Mouse (Mus musculus): Measurements from ENCODE around the gene Ptpre.
A peak's percentile ranks its signal among the peaks of the same experiment; 100 is the strongest.
"Not testable (repeated sequence)": the region's sequence is repeated elsewhere in the genome, so short reads cannot be mapped to it uniquely, and the experiment has no call there.

Gene Ptpre

DNA sequence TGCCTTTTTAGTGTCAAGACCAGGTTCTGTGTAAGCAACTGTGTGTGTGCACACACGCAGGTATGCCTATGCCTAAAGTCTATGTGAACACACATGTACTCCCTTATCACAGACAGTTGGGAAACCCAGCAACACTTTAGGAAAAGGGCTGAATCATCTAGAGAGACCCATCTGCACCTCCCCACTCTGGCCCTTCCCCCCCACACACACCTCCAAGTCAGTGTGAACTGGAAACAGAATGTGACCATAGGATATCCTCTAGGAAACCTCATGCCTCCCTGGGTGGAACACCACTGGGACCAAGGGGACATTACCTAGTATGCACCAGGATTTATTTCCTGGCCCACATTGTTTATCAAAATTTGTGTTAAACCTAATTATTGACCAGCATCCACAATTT lies 112.0 kb downstream of the Ptpre start:
- DNase-seq: no peak

DNA sequence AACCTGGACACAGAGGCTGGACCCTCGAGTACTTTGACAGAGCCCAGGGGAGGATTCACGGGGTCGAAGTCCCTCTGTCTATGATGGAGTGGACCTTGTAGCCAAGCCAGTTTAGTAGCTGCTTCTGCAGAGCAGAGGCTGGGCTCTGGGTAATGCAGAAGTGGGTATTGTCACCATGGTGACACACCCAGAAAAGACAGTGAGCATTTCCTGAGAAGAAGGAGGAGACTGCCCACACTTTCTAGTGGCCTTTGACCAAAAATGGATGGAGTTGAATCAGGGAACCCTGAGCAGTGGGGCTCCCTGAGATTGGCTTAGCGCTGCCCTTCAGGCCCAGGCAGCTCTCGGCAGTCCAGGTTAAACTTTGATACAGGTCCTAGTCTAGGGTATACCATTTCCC lies 112.8 kb downstream of the Ptpre start:
- no peak for DNase-seq

DNA sequence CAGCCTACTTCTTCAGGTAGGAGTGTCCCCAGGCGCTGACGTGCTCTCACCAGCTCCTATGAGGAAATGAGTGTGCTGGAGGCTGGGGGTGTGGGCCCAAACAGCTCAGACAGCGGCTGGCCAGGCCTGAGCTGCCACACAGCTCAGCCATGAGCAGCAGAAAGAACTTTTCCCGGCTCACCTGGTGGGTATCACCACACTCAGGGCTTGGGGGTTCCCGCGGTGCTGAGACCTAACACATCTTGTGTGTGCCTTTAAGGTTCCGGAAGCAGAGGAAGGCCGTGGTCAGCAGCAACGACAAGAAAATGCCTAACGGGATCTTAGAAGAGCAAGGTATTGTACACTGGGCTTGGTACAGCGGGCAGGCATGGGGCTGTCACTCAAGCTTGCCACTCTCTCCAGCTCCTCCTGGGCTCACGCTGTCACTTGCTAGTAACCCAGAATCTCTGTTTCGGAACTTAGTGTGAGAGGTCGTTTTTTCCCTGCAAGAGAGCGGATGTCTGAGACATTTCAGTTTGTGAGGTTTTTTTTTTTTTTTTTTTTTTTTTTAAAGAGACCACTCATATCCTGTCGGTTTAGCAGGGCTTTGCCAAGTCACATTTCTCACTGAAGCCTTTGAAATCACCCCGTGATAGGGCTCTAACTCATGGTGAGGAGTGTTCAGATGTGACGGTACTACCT lies 114.7 kb downstream of the Ptpre start:
- peak; percentile 60 to 74 for DNase-seq

DNA sequence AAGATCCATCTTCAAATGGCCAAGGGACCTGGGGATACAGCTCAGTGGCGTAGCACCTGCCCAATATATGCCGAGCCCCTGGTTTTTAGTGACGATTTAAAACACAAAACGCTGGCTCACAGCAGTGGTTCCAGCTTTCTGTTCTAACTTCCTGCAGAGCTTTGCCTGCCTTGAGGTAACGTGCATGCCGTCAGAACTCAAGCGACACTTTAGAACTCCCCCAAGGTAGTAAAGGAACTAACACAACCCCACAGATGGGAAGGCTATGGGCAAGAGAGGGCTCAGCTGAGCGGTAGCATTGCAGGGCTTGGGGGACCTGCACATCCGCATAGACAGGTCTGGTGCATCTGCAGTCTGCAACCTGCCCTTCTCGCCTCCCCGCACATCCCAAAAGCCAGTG lies 115.5 kb downstream of the Ptpre start:
- DNase-seq: peak; percentile 57 to 70

DNA sequence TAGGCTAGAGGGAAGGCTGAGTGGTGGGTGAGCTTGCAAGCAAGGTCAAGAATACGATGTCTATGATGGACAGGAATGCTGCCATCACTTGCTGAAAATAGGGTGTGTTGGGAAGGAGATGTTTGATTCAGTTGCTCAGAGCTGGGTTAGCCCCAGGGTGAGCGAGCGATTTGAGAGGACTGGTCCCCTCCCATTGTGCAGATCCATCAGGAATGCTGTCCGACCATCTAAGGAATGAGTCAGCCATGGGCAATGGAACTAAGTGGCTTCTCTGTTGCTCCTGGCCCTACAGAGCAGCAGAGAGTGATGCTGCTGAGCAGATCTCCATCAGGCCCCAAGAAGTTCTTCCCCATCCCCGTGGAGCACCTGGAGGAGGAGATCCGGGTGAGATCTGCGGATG lies 116.3 kb downstream of the Ptpre start:
- no peak for DNase-seq

DNA sequence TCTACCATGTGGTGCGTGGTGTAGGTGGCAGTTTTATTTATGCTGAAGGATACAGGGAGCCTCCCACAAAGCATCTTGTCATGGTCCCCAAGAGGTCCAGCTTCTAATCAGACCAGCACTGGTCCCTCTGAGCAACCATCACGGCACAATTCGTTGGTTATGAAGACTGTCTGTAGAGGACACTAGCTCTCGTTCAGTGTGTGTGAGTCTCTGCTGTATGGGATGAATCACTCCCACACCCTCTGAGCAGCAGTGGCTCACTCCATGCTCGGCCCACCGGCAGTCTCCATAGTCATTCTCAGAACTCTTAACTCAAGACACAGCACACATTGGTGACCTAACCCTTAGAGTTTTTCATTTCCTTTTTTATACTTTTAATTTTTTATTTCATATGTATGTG lies 117.0 kb downstream of the Ptpre start:
- DNase-seq: no peak

DNA sequence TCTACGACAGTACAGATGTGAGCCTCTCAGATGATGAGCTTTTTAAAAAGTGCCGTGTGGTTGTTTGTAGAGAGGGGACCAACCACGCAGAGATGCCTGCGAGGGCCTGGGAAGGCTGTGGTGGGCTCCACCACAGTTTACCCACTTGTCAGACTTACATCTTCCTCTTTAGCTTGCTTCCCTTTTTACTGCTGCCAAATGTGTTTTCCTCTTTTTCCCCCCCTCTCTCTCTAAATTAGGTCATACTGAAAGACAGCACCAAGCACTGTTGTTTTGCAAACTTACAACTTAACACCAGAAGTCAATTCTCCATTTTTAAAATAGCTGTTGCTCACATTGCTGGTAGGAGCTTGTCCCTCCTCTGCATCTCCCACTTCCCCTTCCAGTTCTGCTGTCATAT lies 117.8 kb downstream of the Ptpre start:
- no peak for DNase-seq

DNA sequence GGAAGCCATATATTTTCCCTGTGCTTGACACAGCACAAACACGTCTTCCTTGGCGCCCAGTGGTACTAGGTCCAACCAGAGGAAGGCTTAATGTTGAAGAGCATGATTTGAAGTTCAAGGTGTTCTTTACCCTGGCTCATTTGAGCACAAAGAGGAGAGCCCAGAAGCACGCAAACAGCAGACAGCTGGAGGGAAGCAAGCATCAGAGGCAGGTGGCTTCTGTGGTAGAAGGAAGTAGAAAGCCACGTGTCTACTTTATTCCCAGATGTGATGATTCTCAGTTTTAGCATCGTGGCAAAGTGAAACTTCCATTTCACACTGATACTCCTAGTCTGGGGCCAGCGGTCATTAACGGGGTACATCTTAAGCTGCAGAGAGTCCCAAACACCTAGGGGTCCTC lies 120.9 kb downstream of the Ptpre start:
- DNase-seq: peak; percentile 44 to 66

DNA sequence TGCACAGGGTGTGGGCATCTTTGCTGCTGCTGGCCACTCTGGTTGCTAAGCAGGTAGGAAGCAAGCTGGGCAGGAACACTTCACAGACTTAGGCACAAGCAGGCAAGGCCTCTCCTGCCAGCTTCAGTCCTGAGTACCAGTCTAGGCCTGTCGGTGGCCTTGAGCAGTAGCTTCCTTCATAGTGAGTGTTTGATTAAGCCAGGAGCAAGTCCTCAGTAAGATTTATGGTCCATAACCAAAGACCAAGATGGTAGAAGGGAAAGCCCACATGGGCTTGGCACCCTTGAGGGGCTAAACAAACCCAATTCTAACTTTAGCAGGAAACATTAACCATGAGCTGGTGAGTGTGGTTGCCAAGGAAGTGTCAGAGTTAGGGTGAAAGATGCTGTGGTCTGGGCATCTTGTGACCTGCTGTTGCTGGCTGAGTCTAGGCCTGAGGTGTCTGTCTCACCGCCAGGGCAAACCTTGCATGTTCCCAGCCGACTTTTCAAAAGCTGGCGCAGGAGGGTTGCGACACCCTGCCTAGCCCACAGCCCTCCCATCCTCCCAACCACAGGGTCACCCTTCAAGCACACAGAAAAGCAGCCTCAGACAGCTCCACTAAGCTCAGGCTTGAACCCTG lies 122.1 kb downstream of the Ptpre start:
- no peak for DNase-seq

DNA sequence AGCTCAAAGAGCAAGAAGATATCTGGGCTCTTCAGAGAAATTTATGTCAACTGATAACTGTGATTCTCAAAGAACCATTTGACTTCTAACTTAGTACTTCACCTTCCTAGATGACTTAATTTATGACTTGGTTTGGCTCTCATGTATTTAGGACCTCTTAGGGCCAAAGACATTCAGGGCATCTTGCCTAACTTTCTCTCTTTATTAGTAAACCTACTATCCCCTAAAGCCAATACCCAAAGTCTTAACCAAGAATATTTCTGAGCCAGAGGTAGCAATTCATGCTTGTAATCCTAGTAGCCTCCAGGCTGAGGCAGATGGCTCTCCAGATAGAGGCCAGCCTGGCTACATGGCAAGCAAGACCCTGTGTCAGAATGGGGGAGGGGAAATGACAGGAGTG lies 123.0 kb downstream of the Ptpre start:
- DNase-seq: no peak

DNA sequence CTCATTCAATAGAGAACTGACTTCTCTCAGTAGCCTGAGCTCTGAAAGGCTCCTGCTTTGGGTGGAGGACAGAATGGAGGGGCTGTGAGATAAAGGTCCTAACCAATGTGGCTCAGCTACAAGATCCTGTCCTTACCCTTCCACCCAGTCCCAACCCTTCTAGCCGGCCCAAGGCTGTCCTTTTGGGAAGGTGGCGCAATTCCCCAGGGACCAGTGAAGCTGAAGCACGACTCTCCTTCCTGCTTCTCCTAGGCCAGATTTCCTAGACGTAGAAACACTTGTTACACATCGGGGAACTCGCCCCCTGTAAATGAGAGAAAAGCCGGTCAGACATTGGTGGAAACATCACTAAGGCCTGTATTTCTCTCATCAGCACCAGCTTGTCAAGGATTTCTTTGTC lies 126.9 kb downstream of the Ptpre start:
- no peak for DNase-seq

DNA sequence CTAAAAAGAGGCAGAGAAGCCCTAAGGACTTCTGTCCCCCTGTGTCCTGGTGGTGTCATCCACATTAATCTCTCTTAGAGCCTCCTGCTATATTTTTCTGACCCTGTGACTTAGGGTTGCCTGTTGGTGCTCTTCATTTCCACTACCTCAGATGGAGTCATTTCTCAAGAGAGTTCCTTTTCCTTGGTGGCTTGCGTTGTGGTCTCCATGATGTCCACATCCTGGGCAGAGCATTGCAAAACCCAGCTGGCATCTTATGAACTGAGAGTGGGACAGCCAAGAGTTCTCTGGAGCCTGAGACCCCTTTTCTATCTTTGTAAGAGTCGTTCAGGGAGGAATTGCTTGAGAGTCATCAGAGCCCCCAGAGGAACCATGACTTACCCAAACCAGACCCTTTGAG lies 129.0 kb downstream of the Ptpre start:
- DNase-seq: no peak

DNA sequence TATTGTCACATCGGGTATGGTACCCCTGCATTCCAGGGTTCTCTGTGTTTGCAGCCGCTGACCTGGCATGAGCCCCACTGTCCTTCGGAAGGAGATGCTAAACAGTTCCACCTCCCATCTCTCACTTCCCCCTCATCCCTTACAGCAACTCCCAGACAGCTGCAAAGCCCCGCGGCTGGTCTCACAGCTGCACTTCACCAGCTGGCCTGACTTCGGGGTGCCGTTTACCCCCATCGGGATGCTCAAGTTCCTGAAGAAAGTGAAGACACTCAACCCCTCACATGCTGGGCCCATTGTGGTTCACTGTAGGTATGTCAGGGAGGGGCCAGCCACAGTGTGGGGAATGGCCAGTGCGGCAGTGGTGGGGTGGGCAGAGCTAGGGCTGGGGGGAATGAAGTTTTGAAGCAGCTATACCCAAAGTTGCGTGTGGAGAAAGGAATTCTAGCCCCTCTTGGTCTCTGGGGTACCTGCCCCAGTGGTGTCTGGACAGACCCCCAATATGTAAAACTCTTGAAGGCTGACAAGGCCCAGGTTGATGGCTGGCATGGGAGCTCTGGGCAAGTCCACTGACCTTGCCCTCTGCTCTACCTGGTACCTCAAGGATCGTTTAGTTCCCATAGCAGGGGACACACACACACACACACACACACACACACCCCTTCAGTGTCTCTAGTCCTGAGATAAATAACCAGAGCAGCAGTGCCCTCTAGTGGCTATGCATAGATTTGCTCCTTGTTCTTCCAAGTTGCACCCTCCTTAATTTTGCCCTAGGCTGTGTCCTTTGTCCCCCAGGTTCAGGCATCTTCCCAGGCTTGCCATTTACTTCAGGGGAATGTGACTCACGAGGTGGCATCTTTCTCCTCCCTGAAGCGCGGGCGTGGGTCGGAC lies 131.8 kb downstream of the Ptpre start:
- DNase-seq: peak in 1 of 2 experiments; percentile 53

DNA sequence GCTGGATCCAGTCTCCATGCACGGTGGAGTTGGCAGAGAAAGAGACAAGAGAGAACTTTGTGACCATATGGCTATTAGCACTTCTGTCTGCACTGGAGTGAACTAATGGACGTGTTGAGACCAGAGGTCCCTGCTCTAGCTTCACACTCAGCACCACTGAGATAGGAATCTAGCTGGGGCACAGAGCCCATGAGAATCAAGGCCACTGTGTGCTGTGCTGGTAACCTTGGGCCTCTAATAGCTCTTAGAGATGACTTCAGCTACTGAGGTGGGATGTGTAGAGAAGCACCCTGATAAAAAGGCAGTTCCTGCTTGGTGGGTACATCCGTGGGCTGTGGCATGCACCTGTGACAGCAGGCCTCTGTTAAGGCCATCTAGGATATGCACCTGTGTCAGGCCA lies 136.3 kb downstream of the Ptpre start:
- DNase-seq: no peak

DNA sequence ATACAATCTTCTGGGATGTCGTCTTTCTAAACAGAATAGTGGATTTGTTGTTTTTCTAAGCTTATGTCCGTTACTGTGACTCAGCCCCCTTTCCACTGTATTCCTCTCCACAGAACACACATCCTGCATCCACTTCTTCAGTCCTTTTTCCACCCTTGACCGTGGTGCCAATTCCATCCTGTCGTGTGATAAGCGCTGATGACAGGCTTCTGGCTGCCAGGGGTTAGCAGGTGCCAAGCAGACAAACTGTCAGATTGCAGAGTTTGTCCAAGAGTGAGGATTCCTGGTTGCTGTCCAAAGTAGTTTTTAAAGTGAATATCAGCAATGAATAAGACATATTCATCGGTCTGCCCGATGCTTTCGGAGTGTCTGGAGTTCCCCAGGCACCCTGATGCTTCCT lies 139.4 kb downstream of the Ptpre start:
- no peak for DNase-seq

DNA sequence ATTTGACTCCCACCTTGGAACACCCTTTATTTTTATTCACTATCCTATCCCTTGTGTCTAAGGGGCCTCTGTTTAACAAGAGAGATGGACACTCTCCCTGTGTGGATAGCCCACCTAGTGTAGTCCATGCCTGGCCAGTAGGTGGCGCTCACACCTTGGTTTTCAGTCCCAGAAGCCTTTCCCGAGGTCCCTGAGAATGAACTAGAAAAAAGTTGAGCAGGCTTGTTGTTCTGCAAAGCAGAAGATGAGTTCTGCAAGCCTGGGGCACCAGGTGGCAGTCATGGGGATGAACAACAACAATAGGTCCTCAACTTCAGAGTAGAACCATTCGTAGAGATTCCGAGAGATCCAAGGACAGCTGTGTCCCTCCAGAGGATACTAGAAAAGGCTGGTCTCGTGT lies 143.1 kb downstream of the Ptpre start:
- DNase-seq: no peak

DNA sequence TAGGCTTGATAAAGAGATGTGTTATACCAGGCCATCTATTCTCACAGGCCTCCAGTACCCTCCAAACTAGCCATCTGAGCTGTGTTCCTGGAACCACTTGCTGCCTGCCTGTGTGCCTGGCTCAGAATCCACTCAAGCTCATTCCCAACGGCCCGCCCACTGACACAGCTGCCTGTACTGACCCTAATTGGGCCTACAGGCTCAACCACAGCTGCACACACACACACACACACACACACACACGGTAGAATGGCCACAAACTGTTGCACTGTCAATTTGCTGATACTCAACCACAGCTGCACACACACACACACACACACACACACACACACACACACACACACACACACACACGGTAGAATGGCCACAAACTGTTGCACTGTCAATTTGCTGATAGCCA lies 146.8 kb downstream of the Ptpre start:
- not testable (repeated sequence) for DNase-seq

DNA sequence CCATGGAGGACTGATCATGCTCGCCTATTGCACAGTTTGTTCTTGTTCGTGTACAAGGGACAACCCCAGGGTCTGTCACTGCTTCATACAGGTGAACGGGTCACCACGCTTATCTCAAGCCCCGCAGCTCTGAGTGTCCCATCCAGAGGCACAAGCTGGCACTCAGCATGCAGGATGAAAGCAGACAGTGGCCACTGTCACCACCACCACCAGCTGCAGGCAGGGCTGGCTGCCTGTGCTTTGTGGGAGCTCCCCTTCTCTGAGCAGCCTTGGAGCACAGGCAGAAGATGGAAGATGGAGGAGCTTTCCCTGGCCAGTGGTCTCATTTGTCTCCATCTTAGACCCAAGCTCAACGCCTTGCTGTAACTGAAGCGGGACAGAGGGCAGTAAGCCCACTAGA lies 147.7 kb downstream of the Ptpre start:
- DNase-seq: no peak

DNA sequence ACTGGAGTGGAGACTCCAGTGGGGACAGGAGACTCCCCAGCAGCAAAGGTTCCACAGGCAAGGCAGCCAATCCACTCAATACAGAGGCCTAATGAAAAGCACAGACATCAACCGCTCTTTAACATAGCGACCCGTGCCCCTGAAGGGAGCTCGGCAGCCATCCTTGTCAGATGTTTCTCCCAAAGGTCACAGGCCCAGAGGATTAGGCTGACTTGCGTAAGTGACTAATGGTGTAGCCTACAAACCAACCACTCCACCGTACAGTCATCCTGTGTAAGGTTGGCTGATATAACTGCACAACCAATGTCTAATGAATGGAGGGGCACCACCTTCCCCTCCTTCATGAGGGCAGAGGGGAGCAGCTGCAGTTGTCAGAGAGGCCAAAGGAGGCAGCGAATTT lies 152.1 kb downstream of the Ptpre start:
- no peak for DNase-seq

DNA sequence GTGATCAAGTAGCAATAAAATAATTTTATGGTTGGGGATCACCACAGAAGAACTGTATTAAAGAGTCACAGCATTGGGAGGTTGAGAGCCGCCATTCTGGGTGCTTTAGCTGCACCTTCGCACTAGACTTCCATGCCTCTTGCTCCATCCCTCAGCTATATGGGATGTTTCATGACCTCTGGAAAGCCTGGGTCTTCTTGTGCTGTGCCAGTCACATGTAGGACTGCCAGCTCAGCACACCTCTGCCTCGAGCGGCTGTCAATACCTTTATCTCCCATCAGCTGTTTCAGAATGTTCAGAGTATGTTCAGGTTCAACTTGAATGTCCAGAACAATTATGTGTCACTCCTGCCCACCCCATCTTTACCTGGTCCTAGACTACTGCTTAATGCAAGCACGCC lies 154.7 kb downstream of the Ptpre start:
- no peak for DNase-seq

DNA sequence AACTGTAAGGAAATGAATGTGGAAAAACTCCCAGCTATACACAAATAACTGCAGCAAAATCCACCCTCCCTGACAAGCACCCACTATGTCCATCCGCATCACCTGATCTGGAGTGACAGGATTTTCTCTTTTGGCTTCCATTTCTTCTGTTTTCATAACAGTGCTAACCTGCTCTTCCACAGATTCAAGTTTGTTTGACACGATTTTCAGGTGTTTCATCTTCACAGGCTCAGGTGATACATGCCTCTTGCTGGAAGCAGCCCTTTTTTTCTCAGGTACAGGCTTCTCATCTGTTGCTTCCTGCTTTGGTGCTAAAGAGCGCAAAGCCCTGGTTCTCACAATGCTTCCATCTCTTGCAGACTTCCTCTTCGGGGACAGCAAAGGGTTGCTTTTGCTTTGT lies 156.8 kb downstream of the Ptpre start:
- no peak for DNase-seq

DNA sequence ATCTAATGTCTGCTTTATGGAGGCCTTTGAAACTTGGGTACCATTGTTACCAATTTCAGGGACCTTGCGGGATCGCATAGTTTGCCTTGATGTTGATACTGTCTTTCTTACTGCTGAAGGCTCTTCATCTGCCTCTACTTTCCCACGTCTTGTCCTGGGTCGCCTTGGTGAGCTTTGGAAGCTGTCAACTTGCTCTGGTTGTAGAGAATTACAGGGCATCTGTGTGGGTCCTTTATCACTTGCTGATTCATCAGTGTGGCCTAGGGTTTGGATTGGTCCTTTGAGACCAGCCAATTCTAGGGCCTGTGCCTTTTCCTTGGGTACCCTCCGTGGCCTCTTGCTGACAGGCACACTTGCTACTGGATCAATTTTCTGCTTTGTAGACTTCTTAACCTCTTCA lies 157.5 kb downstream of the Ptpre start:
- DNase-seq: no peak

DNA sequence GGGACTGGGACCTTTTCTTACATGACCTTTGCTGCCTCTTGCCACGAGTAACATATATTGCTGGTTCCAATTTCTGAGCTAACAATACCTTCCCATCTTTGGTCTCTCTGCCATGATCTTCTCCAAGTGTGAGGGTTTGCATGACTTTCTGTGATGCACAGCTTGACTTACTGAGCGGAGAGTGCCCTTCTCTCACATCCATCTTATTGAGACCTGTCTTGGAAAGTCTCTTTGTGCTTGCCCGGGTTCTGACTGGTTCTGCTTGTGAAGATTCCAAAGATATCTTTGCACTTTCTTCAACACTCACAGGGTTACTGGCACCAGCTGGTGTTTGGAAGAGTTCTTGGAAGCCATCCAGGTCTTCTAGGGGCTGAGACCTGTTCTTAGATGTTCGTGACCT lies 158.8 kb downstream of the Ptpre start:
- no peak for DNase-seq

All from thymus, adult 18-20 months (tissue).